Mouse (Mus musculus) liver, postnatal 0 days (tissue): Measurements from ENCODE around the gene Olfr549.

ENCODE experiments used
- CTCF ChIP-seq: sonication (generic); IDR thresholded peaks from 2 replicates; pipeline ENCODE4 v1.5.1; 2016; ENCODE audit warnings: antibody characterized with exemption, low read depth
- EP300 ChIP-seq: IDR thresholded peaks from 2 replicates; pipeline ENCODE4 v1.6.1; 2016; ENCODE audit warnings: antibody characterized with exemption, low read depth, mild to moderate bottlenecking

DNA sequence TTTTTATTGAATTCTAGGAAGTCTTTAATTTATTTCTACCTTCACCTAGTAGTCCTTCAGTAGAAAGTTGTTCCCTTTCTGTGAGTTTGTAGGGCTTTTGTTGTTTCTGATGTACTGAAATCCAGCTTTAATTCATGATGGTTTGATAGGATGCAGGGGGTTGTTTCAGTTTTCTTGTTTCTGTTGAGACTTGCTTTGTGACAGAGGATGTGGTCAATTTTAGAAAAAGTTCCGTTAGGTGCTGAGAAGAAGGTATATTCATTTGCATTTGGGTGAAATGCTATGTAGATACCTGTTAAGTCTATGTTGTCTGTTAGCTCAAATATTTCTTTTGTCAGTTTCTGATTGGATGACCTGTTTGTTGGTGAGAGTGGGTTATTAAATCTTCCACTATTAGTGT, 20.6 kb upstream of the Olfr549 start:
- TF ChIP-seq CTCF (no peak), EP300 (no peak)
